Mouse (Mus musculus) embryonic stem cell, embryonic (primary cell): ENCODE measurements around the gene Lrrc55.
"Not testable (repeated sequence)": the region's sequence is repeated elsewhere in the genome, so short reads cannot be mapped to it uniquely, and the experiment has no call there.

ENCODE experiments used
- CTCF ChIA-PET, 4 experiments: fragments of 300-600 bp in 2 of 4; fragments of 350-600 bp in 2 of 4; sonication (Branson Sonifier 250); formaldehyde crosslinking; loops; one replicate each; lab custom pipeline; 2022; ENCODE audit warnings: inconsistent platforms in 2 of 4; lab: Charles Lee
- POLR2A ChIA-PET, 4 experiments: fragments of 300-600 bp in 2 of 4; fragments of 350-600 bp in 2 of 4; sonication (Branson Sonifier 250); formaldehyde crosslinking; loops; one replicate each; lab custom pipeline; 2022; ENCODE audit warnings: antibody characterized with exemption in 4 of 4, inconsistent platforms in 1 of 4; lab: Charles Lee

Gene Lrrc55

DNA sequence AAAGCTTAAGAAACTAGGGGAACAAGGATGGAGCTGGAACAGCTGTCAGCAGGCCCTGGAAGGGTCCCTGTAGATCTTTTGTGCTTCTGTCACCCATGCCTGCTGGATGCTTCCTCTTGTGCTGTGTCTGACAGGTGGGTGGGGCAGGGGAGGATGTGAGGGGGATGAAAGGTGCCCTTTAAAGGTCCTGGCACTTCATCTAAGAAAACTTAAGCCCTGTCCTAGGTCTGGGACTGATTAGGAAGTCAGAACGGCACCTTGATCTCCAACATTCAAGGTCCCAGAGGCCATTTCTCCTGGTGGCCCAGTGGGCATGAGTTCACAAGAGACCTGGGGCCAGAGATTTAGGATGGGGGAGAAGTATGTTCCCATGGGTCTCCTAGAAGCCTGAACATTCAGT is at the start of gene Lrrc55:
Lrrc55 (minus strand) TSS at position 297 of the 400 bp plus-strand sequence.
- ChIA-PET CTCF (interaction anchor here in 1 of 4 experiments (1.0 kb wide), 1 partner anchor 50 kb away, joined by 6 read pairs; no protein-coding TSS in a partner anchor), POLR2A (no interaction called here)

DNA sequence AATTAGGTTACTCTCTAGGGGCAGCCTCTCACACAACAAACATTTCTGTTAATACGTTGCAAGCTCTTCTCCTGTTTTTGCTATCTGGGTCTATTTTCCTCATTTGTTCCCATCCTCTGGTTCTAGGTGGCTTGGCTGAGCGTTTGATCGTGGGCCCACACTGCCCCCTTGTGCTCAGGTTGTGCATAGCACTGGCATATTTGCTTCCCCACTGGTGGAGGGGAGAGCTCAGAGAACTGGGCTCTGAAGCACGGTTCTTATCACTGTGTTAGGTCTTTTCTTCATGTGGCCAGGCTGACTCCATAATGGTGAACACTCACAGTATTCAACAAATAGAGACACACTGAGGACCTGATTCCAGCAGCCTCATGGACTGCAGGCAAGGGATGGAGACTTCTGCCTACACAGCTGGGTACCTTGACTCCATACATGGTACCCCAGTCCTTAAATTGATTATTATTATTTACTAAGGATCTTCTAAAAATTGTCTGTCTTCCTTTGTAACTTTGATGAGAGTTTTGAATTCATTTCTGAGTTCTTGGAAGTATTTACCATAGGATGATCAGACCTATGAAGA is 49.6 kb upstream of the Lrrc55 start:
- ChIA-PET CTCF (interaction anchor here (0.5 to 3.9 kb wide), 51 partner anchors 8 to 1762 kb away, joined by 3 to 99 read pairs (median 4); partner anchors contain the start of genes Aplnr (in 2 of the 4) and Lrrc55 (in 1 of the 4)), POLR2A (interaction anchor here in 1 of 4 experiments (0.6 to 1.1 kb wide), 2 partner anchors 180 to 505 kb away, joined by 3 read pairs; no protein-coding TSS in a partner anchor)

DNA sequence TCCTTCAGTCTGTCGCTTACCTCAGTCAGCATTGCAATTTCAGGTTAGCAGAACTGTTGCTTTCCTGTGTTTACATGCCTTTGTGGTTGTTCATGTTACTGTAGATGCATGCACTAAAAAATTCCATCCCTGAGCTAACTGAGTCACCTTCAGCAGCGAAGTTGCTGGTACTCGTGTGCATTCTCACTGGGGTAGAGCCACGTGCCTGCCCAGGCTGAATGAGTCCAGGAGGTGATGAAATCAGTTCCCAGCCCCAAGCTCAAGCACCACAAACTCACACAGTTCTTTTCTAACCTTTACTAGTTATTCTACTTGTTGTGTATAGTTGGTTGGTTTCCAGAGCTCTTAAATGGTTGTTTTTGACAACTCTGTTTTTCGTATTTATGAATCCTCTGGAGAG is 48.7 kb upstream of the Lrrc55 start:
- POLR2A ChIA-PET, result interaction anchor here in 1 of 4 experiments (0.5 kb wide), 1 partner anchor 220 kb away, joined by 5 read pairs; no protein-coding TSS in a partner anchor
- CTCF ChIA-PET, result interaction anchor here in 3 of 4 experiments (0.6 to 3.9 kb wide), 23 partner anchors 10 to 315 kb away, joined by 3 to 99 read pairs (median 5); partner anchors contain the start of genes Aplnr (in 2 of the 3) and Lrrc55 (in 1 of the 3)

DNA sequence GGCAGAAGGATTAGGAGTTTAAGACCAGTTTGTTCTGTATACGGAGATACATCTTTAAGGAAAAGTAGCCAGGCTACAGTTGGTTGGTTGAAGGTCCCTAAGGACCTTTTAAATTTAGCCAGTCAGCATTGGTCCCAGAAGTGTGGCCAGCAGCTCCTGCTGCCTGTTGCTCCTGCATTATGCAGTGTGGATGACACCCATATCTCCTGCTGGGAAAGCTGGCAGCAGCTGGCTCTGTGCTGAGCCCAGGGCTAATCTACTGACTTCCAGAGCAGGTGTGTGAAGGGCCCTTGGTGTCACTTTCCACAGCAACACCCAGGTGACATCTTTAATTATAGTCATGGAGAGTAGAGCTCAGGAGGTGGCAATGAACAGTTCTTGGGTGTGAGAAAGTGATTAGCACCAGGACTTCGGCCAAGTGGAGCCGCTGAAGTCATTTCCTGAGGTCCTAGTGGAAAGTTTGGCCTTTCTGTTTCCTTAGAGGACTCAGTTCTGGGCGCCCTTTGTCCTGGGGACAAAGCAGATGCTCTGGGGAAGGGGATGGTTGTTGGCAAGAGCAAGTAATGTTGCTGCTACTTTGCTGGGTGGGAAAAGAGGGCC is 41.2 kb upstream of the Lrrc55 start:
- POLR2A ChIA-PET, result no interaction called here
- CTCF ChIA-PET, result interaction anchor here in 1 of 4 experiments (1.1 kb wide), 1 partner anchor 9 kb away, joined by 4 read pairs; no protein-coding TSS in a partner anchor

DNA sequence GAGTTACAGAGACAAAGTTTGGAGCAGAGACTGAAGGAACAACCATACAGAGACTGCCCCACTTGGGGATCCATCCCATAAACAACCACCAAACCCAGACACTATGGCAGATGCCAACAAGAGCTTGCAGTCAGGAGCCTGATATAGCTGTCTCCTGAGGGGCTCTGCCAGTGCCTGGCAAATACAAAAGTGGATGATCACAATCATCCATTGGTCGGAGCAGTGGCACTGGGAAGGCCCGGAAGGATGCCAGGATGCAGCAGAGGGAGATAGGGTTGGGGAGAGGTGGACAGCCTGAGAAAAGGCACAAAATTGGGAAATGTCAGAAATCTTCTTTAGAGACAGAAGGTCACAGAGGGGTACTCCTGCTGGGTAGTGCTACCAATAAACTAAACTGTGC is 40.2 kb upstream of the Lrrc55 start:
- POLR2A ChIA-PET, CTCF ChIA-PET: not testable (repeated sequence)

DNA sequence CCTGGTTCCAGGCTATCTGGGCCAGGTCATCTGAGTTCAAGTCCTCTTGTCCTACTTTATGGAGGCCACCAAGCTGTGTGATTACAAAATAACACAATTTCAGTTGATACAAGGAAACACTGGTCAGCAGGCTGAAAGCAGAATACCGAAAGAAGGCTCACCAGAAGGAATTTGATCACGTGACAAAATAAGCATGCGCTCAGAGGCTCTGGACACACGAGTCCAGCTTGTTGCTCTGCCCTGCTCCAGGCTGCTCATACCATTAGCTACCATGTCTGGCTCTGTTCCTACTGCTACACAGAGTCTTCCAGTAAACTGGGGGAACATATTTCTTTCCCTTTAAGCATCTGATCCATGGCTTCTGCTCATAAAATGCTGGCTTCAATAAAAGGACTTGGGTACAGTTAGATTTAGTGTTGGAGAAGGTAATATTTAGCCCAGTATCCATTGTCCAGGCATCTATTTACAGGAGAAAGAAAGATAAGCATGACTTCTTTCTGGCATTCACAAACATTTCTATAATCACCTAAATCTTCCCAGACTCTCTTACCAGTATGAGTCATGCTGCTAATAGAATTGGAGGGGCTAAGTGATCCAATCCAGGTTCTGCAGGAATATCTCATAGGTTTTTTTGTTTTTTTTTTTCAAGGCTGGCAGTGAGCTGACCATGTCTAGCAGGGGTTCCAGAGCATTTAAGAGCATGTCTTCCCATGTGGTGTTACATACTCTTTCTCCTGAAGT is 33.9 kb upstream of the Lrrc55 start:
- ChIA-PET POLR2A (interaction anchor here in 1 of 4 experiments (0.6 kb wide), 1 partner anchor 19 kb away, joined by 3 read pairs; no protein-coding TSS in a partner anchor), CTCF (no interaction called here)

DNA sequence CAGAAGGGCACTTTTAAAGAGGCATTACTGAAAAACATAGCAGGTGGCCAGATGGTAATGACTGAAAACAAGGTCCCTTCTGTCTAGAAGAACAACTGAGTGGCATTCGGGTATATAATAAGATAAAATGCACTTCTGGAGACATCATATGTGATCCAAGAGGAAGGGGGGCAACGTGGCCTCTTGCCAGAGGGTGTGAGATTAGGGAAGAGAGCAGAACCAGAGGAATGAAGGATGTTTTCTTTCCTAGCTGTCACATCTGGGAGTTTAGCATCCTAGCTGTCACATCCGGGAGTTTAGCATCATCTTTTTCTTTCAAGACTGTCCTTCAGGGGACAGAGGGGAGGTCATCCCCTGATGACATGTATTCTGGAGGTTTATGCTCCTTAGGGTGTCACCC is 32.6 kb upstream of the Lrrc55 start:
- ChIA-PET CTCF (no interaction called here), POLR2A (no interaction called here)

DNA sequence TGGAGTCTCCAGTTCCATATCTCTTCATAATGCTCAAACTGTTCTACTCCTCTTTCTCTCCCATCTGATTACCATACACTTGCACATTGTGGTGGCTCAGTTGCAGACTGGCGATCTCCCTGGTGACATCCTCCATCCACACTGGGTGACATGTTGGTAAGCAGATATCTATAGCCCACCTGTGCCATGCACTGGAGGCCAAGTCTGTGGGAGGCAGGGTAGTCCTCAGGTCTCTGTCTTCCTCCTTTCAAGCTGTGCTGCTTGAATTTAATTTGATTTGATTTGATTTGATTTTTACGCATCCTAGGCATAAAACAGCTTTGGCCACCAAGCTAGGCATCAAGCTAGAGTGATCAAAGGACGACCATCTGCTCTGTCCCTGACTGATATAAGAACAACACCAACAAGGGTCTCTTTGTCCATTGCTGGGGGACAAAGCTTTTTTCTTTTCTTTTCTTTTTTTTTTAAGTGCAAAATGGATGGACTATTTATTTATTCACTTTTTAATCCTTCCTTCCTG is 30.9 kb upstream of the Lrrc55 start:
- POLR2A ChIA-PET, result no interaction called here
- CTCF ChIA-PET, result no interaction called here

DNA sequence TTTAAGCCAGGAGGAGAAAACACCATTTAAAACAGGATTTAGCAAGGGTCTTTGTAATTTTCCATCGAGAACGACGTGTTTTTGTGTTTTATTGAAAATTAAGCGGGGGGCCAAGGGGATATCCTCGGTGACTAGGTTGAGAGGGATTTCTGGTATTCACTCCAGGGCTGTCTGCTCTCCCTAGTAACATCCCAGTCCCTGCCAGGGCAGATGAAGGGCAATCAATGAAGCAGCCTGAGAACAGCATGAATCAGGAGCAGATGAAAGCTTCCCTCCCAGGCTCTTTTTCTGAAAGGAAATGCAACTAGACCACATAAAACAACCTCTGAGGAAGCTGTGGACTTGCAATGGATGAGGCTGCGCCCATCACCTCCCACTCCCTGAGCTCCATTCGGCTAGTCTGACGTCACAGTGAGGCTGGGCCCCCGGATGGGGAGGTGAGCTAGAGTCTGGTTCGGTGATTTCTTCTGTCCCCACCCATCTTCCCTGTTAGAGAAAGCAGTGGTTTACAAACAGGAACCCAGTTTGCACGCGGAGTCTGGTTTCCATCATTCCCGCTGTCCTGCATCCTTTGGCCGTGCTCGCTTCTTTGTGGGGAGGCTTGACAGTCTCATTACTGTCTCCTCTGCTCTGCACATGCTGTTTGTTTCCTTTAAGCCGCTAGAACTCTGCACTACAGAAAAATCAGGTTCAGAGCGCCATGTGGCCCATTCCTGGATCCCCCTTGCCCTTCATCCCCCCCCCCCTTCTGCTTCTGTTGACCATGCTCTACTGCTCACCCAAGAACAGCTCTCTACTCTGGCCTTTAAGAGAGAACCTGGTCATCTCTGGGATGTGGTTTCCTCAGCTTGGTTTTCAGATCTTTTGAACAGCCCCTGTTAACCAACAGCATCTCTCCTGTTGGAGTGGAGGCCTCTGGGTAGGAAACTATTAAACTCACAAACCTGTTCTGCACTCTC is 27.5 kb upstream of the Lrrc55 start:
- CTCF ChIA-PET, result interaction anchor here in 2 of 4 experiments (0.9 to 1.6 kb wide), 3 partner anchors 22 to 770 kb away, joined by 4 to 5 read pairs (median 5); no protein-coding TSS in a partner anchor

DNA sequence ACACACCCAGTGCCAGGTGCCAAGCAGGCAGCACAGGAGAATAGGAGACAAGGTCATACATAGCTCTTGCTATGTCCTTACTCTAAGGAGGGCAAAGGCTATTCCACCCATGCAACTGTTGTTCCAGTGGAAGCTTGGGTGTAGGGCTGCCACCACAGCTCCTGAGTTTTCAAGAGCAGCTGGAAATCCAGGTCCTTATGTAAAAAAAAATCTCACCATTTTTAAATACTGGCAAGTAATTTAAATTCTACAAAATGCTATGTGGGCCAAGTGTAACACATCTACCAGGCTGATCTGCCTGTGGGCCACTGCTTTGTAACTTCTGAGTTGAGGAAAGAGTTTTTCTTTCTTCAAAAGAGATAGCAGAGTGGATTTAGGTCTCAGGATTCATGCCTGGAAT is 19.6 kb upstream of the Lrrc55 start:
- CTCF ChIA-PET, result no interaction called here
- POLR2A ChIA-PET, result no interaction called here

More for the DNA sequence above, 27.5 kb upstream of the Lrrc55 start:
- POLR2A ChIA-PET, result interaction anchor here in 1 of 4 experiments (0.8 kb wide), 1 partner anchor 177 kb away, joined by 3 read pairs; the partner anchor contains the start of gene Tnks1bp1

DNA sequence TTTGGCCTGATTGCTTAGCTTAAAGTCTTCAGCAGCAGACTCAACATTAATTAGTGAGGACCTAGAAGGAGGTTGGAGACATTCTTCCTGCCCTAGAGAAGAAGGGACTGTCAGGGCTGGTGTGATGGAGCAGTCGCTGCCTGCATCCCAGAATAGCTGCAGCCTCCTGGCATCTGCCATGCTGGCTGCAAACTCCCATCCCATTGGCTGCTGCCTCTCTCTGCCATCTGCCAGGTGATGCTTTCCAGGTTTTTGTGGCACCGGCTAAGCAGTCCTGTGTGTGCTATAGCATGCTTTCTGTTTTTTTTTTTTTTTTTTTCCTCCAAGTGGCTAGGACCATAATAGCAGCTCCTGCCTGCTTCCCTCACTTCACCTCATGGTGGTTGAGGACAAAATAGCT is 16.7 kb upstream of the Lrrc55 start:
- POLR2A ChIA-PET, result interaction anchor here in 1 of 4 experiments (0.8 kb wide), 1 partner anchor 16 kb away, joined by 4 read pairs; no protein-coding TSS in a partner anchor
- CTCF ChIA-PET, result interaction anchor here in 2 of 4 experiments (0.6 kb wide), 2 partner anchors 39 to 474 kb away, joined by 5 read pairs; no protein-coding TSS in a partner anchor

DNA sequence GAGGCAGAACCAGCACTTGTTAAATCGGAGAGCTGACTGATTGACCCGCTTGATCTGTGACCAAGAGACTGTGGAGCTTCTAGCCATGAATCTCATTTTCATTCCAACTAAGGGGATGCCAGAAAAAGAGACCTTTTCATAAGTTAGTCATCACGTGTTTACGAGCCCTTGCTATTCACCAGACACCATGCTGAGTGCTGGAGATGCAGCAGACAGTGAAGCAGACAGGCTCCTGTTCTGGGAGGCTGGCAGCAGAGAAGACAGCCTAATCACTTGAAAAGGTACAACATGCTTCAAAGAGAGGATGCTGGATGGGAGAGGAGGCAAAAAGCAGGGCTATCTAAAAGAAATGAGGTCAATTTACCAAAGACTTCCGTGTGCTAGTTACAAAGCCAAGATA is 12.3 kb upstream of the Lrrc55 start:
- CTCF ChIA-PET, result no interaction called here
- POLR2A ChIA-PET, result interaction anchor here in 1 of 4 experiments (0.6 kb wide), 1 partner anchor 158 kb away, joined by 4 read pairs; no protein-coding TSS in a partner anchor

DNA sequence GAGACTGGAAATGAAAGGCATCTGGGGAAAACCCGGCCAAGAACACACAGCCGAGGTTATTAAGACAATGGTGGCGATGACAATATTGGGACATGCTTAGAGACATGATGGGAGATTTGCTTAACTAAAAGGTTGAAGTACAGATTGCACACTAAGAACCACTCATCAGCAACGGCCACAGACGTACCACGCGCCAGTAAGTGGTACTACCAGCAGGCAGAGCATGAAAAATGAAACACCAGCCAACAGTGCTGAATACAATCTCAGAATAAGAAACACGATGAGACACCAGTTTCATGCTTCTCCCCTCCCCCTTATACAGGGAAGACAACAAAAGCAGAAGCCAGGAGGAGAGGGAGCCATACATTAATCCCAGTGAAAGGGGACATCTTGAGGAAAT is 8.2 kb upstream of the Lrrc55 start:
- ChIA-PET CTCF (no interaction called here), POLR2A (no interaction called here)

DNA sequence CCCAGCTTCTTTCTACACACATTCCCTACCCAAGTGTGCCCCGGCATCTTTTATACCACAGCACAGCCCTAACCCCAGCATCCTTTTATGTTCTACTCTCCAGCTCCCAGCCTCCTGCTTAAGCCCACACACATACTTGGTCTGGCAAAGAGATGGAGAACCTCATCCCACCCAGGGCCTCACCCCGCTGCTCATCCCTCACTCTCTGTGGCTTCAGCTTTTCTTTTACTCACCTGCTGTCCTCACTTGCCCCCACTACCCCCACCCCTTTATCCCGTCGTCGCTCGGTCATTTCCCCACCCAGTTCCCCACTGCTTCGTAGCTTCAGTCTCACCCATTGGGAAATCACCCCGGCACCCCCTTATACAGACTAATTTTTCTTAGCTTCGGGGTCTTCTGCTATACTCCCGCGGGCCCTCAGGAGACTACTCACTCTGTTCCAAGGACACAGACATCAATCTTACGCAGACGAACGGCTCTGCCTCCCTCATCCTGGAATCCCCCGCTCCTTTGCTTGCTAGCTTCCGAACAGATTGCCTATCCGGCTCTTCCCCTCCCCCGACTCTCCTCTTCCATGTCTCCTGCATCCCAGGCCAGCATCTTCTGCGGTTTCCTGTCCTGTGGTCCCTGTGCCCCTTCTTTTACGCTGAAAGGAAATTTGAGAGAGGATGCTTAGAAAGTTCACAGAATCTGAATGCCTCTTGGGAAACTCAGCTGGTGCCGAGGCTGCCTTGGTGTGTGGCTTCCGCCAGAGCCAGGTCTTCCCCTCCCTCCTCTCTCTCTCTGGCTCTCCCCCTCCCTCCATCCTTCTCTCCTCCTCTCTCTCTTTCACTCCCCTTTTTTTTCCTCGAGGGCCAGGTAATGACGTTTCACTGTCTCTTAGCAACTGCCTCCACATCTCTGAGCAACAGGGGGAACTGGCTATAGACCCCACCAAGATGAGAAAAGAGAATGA is 1.3 kb upstream of the Lrrc55 start:
- ChIA-PET POLR2A (interaction anchor here in 1 of 4 experiments (1.0 to 1.1 kb wide), 2 partner anchors 16 to 86 kb away, joined by 3 to 4 read pairs; no protein-coding TSS in a partner anchor), CTCF (no interaction called here)

DNA sequence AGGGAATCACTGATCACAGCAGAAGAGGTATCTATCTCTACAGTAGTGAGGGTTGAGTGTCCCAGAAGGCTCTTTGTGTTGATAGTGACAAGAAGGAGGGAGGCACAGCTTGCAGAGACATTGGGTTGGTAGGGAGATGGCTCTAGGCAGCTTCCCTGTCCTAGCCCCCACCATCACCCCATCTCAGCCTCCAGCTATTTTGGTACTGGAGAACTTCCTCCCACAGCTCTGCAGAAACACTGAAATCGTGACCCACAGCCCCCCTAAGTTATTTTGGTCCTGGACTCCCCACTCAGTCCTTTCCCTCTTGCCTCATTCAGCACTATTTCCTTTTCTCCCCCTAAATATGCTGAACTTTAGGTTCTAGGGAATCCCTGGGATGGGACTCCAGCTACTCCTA is 2.4 kb downstream of the Lrrc55 start:
- ChIA-PET CTCF (no interaction called here), POLR2A (interaction anchor here in 1 of 4 experiments (0.6 kb wide), 1 partner anchor 1439 kb away, joined by 3 read pairs; no protein-coding TSS in a partner anchor)

DNA sequence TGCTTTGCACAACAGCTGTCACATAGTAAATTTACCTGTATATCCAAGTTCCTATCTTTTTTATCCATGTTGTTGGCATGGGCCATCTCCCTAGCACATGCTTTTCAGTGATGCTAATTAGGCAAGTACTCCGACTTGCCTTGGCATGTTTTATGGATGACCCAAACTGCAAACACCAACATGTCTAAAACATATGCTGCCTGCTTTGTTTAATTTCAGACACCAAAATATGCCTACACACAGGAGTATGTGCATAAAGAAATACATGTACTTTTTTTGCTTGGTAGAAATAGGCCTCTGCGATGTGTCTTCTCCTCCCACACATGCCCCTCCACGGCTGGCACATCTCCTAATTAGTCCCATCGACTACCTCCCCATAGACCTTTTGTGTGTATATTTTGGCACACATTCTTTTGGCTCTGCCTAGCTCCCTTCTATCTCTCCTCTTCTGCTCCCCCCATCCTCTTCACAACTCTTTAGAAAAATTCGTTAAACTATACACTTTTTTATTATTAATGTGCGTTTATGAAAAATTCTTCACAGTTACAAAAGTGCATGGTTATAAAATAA is 9.3 kb downstream of the Lrrc55 start:
- POLR2A ChIA-PET, result no interaction called here
- CTCF ChIA-PET, result no interaction called here
